ENCODE assay signal across 10 mouse cellular contexts in genomic region chr4:95106881-95107665, GRCm38 (mm10). TPM values are rescaled to one million over a fixed set of nuclear protein-coding genes. Genes with fewer than 3 reads are reported as not detected.
DNase-seq lines count a peak whose midpoint lies in the region; ATAC-seq and TF ChIP-seq lines count a peak whose summit lies in the region.
"Had no signal": no experiment of that assay in that cellular context is flagged by ENCODE, and none has a peak within 500 bp of the region (broad histone marks: within the 10 kb centered on the region; RNA-seq: fewer than 3 reads in every experiment).

No protein-coding gene starts in this region.

- H3K27me3 ChIP-seq in kidney, postnatal 0 days (ENCODE audit: insufficient read depth, low read length) = no peaks in the 10 kb centered on the region
- no peaks in the 10 kb centered on the region for H3K27me3 ChIP-seq in CH12.LX (replicated peaks)
- H3K27me3 ChIP-seq in small intestine, adult 2 months (ENCODE audit: control insufficient read depth, insufficient read depth, low read length) = no peaks in the 10 kb centered on the region
- H3K27me3 ChIP-seq: neural tube, embryonic 15.5 days had no signal

- no peaks in the 10 kb centered on the region for H3K79me2 ChIP-seq in CH12.LX (replicated peaks; ENCODE audit: control insufficient read depth, extremely low read depth, insufficient read depth, poor library complexity, severe bottlenecking)

- TF ChIP-seq RAD21 in CH12.LX (IDR thresholded peaks at IDR 0.05; ENCODE audit: low read depth, low read length) = no peak

- intact Hi-C loops in gastrocnemius, postnatal 14 days (cut with DNase I; ENCODE audit: low total_unique reads) = no loop called here

- 0 out of 2 replicates have a peak overlapping the region, but pooled peaks have one; percentile 0 for H3K4me2 ChIP-seq in kidney, postnatal 0 days (ENCODE audit: low read length)
- H3K4me2 ChIP-seq in CH12.LX (ENCODE audit: insufficient read depth, low read depth, poor library complexity, severe bottlenecking) = peak overlapping the region; percentile 21; the same call in 1 of the 2 replicates

- TF ChIP-seq EP300 in CH12.LX (IDR thresholded peaks at IDR 0.05; ENCODE audit: low read length) = no peak

- dilution Hi-C loops in CH12.LX (cut with MboI; ENCODE audit: extremely low pct_ligation_motif_present, extremely low pct_unique_long_range_greater_than_20kb, low sequenced_read_pairs) = no loop called here

- H3K9me3 ChIP-seq in kidney, postnatal 0 days (replicated peaks; ENCODE audit: low read length) = no peaks in the 10 kb centered on the region
- no peaks in the 10 kb centered on the region for H3K9me3 ChIP-seq in CH12.LX (replicated peaks; ENCODE audit: low read length)
- H3K9me3 ChIP-seq: neural tube, embryonic 15.5 days had no signal

- peaks cover 25% of the 10 kb centered on the region; the same call in 1 of the 2 replicates for H3K4me1 ChIP-seq in kidney, postnatal 0 days (replicated peaks; ENCODE audit: insufficient read depth, low read length)
- peaks cover 5 to 21% of the 10 kb centered on the region in 2 experiments; a peak in 3 of 4 replicates for H3K4me1 ChIP-seq in CH12.LX (ENCODE audit: control insufficient read depth in 1 of 2, insufficient read depth in 2 of 2)
- H3K4me1 ChIP-seq in small intestine, adult 2 months (ENCODE audit: control insufficient read depth, insufficient read depth, insufficient read length, low read length) = peaks cover 3% of the 10 kb centered on the region; the same call in 1 of the 2 replicates

- no peaks in the 10 kb centered on the region for H3K36me3 ChIP-seq in kidney, postnatal 0 days (ENCODE audit: insufficient read depth, low read length)
- H3K36me3 ChIP-seq in CH12.LX (replicated peaks in 1 of 2; ENCODE audit: control insufficient read depth in 1 of 2, insufficient read depth in 1 of 2, low read length in 1 of 2) = no peaks in the 10 kb centered on the region
- H3K36me3 ChIP-seq in small intestine, adult 2 months (ENCODE audit: control insufficient read depth, insufficient read depth, low read length) = no peaks in the 10 kb centered on the region
- H3K36me3 ChIP-seq: neural tube, embryonic 15.5 days had no signal

- H3K9ac ChIP-seq in kidney, postnatal 0 days (ENCODE audit: low read depth, low read length) = no peak overlapping the region
- no peak overlapping the region for H3K9ac ChIP-seq in CH12.LX (ENCODE audit: insufficient read depth, low read depth)
- H3K9ac ChIP-seq: neural tube, embryonic 15.5 days had no signal

- ATAC-seq in kidney, postnatal 0 days (replicated peaks; ENCODE audit: low FRiP score, low read depth) = peak; percentile 67
- peak; percentile 35 for ATAC-seq in inflammation-experienced regulatory T-cells, adult 6 months
- no peak for ATAC-seq in erythroblast, adult 5-6 weeks (replicated peaks; ENCODE audit: low FRiP score, poor library complexity, severe bottlenecking)
- no peak for ATAC-seq in frontal cortex, adult (ENCODE audit: low TSS enrichment)

- WGBS in kidney, postnatal 0 days = 29% methylated on average over 10 of the region's 10 CpGs
- 76% methylated on average over 10 of the region's 10 CpGs for WGBS in small intestine, adult 2 months

- no peak for TF ChIP-seq POLR2A in CH12.LX (IDR thresholded peaks at IDR 0.05; ENCODE audit: low read depth, low read length)
- no peak for TF ChIP-seq POLR2A in small intestine, adult 2 months (IDR thresholded peaks at IDR 0.05; ENCODE audit: low read depth, low read length)

- TF ChIP-seq CTCF in kidney, postnatal 0 days (IDR thresholded peaks at IDR 0.05; ENCODE audit: low read depth) = no peak
- no peak for TF ChIP-seq CTCF in CH12.LX (conservative IDR thresholded peaks at IDR 0.05 in 1 of 2, IDR thresholded peaks at IDR 0.05 in 1 of 2; ENCODE audit: low read depth in 2 of 2, low read length in 2 of 2)
- no peak for TF ChIP-seq CTCF in small intestine, adult 2 months (IDR thresholded peaks at IDR 0.05; ENCODE audit: extremely low read depth, insufficient read length, insufficient replicate concordance, low read depth, low read length)

- peak; percentile 61 for DNase-seq in kidney, postnatal 0 days (ENCODE audit: low spot score)
- no peak for DNase-seq in kidney, adult 9 months
- DNase-seq in CH12.LX (ENCODE audit: extremely low read depth) = peak; percentile 36
- DNase-seq in gastrocnemius, postnatal 14 days = no peak
- DNase-seq: gastrocnemius, postnatal 25 days had no signal

- H3K4me3 ChIP-seq in kidney, postnatal 0 days (replicated peaks; ENCODE audit: low read depth, low read length) = no peak overlapping the region
- no peak overlapping the region for H3K4me3 ChIP-seq in CH12.LX (replicated peaks in 1 of 3; ENCODE audit: low read depth in 2 of 3, low read length in 2 of 3, poor library complexity in 1 of 3)
- no peak overlapping the region for H3K4me3 ChIP-seq in small intestine, adult 2 months (ENCODE audit: low read depth, low read length)
- H3K4me3 ChIP-seq: neural tube, embryonic 15.5 days had no signal

- H3K27ac ChIP-seq in kidney, postnatal 0 days = no peak overlapping the region; the same call in 1 of the 2 replicates
- H3K27ac ChIP-seq in CH12.LX (ENCODE audit: insufficient read depth, low read depth) = no peak overlapping the region
- H3K27ac ChIP-seq in small intestine, adult 2 months (ENCODE audit: insufficient read depth, low read depth, low read length) = peak overlapping the region; percentile 20; the same call in 1 of the 2 replicates

- in situ Hi-C loops in CH12.LX (cut with MboI; ENCODE audit: low pct_ligation_motif_present, low pct_unique_long_range_greater_than_20kb, low sequenced_read_pairs) = no loop called here

TF ChIP-seq in CH12.LX, 34 proteins besides CTCF, POLR2A, EP300 and RAD21:
- no peak for TF ChIP-seq MAX (IDR thresholded peaks at IDR 0.05; ENCODE audit: low read length)
- no peak for TF ChIP-seq SMC3 (IDR thresholded peaks at IDR 0.05; ENCODE audit: low read depth, low read length)
- TF ChIP-seq POLR2AphosphoS2 (IDR thresholded peaks at IDR 0.05; ENCODE audit: low read depth, low read length) = no peak
- TF ChIP-seq PAX5 (IDR thresholded peaks at IDR 0.05; ENCODE audit: low read length) = no peak
- TF ChIP-seq ETS1 (conservative IDR thresholded peaks at IDR 0.05; ENCODE audit: low read depth, low read length) = no peak
- no peak for TF ChIP-seq KAT2A (IDR thresholded peaks at IDR 0.05; ENCODE audit: insufficient replicate concordance, low read length)
- TF ChIP-seq ZNF384 (IDR thresholded peaks at IDR 0.05; ENCODE audit: low read depth, low read length) = no peak
- no peak for TF ChIP-seq ZKSCAN1 (IDR thresholded peaks at IDR 0.05; ENCODE audit: borderline replicate concordance, low read depth, low read length)
- no peak for TF ChIP-seq CHD2 (IDR thresholded peaks at IDR 0.05; ENCODE audit: low read length)
- TF ChIP-seq MAZ (IDR thresholded peaks at IDR 0.05; ENCODE audit: low read depth, low read length) = no peak
- TF ChIP-seq JUND (conservative IDR thresholded peaks at IDR 0.05; ENCODE audit: low read depth, low read length) = no peak
- TF ChIP-seq NRF1 (IDR thresholded peaks at IDR 0.05; ENCODE audit: low read depth, low read length) = no peak

RNA-seq across cellular contexts. Expression of gene Jun, which starts 55.1 kb away (rescaled TPM):
- polyA plus RNA-seq in kidney, postnatal 0 days (2015; fragmentation: Nextera tagmentation; extraction: Ambion mirVana) = 55.1 and 60.1 TPM in 2 replicates
- total RNA-seq in CH12.LX (2012; rRNA removed) = 14.4 and 15.0 TPM in 2 replicates
- total RNA-seq in CH12.LX (2014; rRNA removed) = 6.1 and 7.2 TPM in 2 replicates
- polyA plus RNA-seq in CH12.LX (2012; ENCODE audit: insufficient read length, low read depth) = 10.4 and 11.1 TPM in 2 replicates
- polyA plus RNA-seq in inflammation-experienced regulatory T-cells, adult 6 months (2017; shearing (Covaris generic)) = 10 to 100 TPM in 2 of 3 experiments, 1 to 10 TPM in 1; 7.3 to 33.5 (median 20.9) TPM
- polyA plus RNA-seq in small intestine, adult 2 months (2012; rRNA removed) = 56.4 and 143 TPM in 2 replicates
- total RNA-seq in erythroblast, adult 5-6 weeks (2015; ENCODE audit: low replicate concordance) = 8.8 and 11.5 TPM in 2 replicates
- total RNA-seq in erythroblast, adult 5-6 weeks (2017; ENCODE audit: low replicate concordance) = 13.4 and 21.8 TPM in 2 replicates
- 10 to 100 TPM; 37.6 to 54.8 TPM for total RNA-seq in gastrocnemius, postnatal 14 days (2021)

Comparison
In these comparisons a context has a peak if more than half of its experiments do, and no peak if none do; other contexts are left out.
1. DNase-seq: peak in kidney, postnatal 0 days (single experiment) and CH12.LX (single experiment); none in kidney, adult 9 months (single experiment) and gastrocnemius, postnatal 14 days (single experiment).
2. ATAC-seq: peak in kidney, postnatal 0 days (single experiment) and inflammation-experienced regulatory T-cells, adult 6 months (single experiment); none in erythroblast, adult 5-6 weeks (single experiment) and frontal cortex, adult (single experiment).